Mouse (Mus musculus) MEL (cell line): ENCODE measurements around the gene Hba-a1.
"Not testable (repeated sequence)": the region's sequence is repeated elsewhere in the genome, so short reads cannot be mapped to it uniquely, and the experiment has no call there.

Experiments
- CHD2 ChIP-seq: IDR thresholded peaks from 2 replicates; pipeline ENCODE4 v1.6.1; 2011; ENCODE audit warnings: low read length, improper control_type of control experiment
- CTCF ChIP-seq, 3 experiments: IDR thresholded peaks in 2 of 3; conservative IDR thresholded peaks in 1 of 3; 2 replicates each; pipeline ENCODE4 v1.5.1; 2011 to 2012; ENCODE audit warnings: low read length in 3 of 3, low read depth in 2 of 3, mild to moderate bottlenecking in 2 of 3, improper control_type of control experiment in 1 of 3, inconsistent platforms in 1 of 3, mixed read lengths in 1 of 3, moderate library complexity in 1 of 3; ENCODE audit not compliant: control insufficient read depth in 1 of 3, insufficient read depth in 1 of 3, poor library complexity in 1 of 3, severe bottlenecking in 1 of 3
- EP300 ChIP-seq, 2 experiments: IDR thresholded peaks; 2 replicates each; pipeline ENCODE4 v1.6.1; 2011; ENCODE audit warnings: improper control_type of control experiment in 2 of 2, low read length in 2 of 2, low read depth in 1 of 2, mild to moderate bottlenecking in 1 of 2
- GATA1 ChIP-seq: IDR thresholded peaks from 2 replicates; pipeline ENCODE4 v1.6.1; 2011; ENCODE audit warnings: low read depth, low read length, improper control_type of control experiment
- JUND ChIP-seq: IDR thresholded peaks from 2 replicates; pipeline ENCODE4 v1.6.1; 2011; ENCODE audit warnings: low read depth, mild to moderate bottlenecking, improper control_type of control experiment, low read length
- KAT2A ChIP-seq: conservative IDR thresholded peaks from 2 replicates; pipeline ENCODE4 v1.6.1; 2012; ENCODE audit warnings: low read depth, low read length, improper control_type of control experiment, inconsistent platforms
- MAZ ChIP-seq: IDR thresholded peaks from 2 replicates; pipeline ENCODE4 v1.6.1; 2012; ENCODE audit warnings: low read depth, mild to moderate bottlenecking, inconsistent platforms, low read length, improper control_type of control experiment
- NRF1 ChIP-seq: IDR thresholded peaks from 2 replicates; pipeline ENCODE4 v1.6.1; 2014; ENCODE audit warnings: low read depth, mild to moderate bottlenecking, inconsistent platforms, low read length, improper control_type of control experiment, moderate library complexity; ENCODE audit not compliant: poor library complexity, insufficient read depth, severe bottlenecking
- POLR2A ChIP-seq, 2 experiments: IDR thresholded peaks; 2 replicates each; pipeline ENCODE4 v1.6.1; 2011 to 2012; ENCODE audit warnings: low read length in 2 of 2, mild to moderate bottlenecking in 2 of 2, control low read depth in 1 of 2, improper control_type of control experiment in 1 of 2, low read depth in 1 of 2, moderate library complexity in 1 of 2; ENCODE audit not compliant: control insufficient read depth in 1 of 2, insufficient read depth in 1 of 2, poor library complexity in 1 of 2
- TAL1 ChIP-seq: IDR thresholded peaks from 2 replicates; pipeline ENCODE4 v1.6.1; 2012; ENCODE audit warnings: mild to moderate bottlenecking, inconsistent platforms, low read length, moderate library complexity, mixed read lengths
- USF2 ChIP-seq, 2 experiments: IDR thresholded peaks; 2 replicates each; pipeline ENCODE4 v1.6.1; 2011 to 2012; ENCODE audit warnings: improper control_type of control experiment in 2 of 2, low read length in 2 of 2, borderline replicate concordance in 1 of 2, inconsistent platforms in 1 of 2, low read depth in 1 of 2, mild to moderate bottlenecking in 1 of 2; ENCODE audit not compliant: insufficient read depth in 1 of 2
- ZMIZ1 ChIP-seq: IDR thresholded peaks from 2 replicates; pipeline ENCODE4 v1.6.1; 2012; ENCODE audit warnings: low read depth, mild to moderate bottlenecking, inconsistent platforms, low read length, improper control_type of control experiment, moderate library complexity
- ZNF384 ChIP-seq: IDR thresholded peaks from 2 replicates; pipeline ENCODE4 v1.6.1; 2012; ENCODE audit warnings: low read depth, mild to moderate bottlenecking, inconsistent platforms, low read length, improper control_type of control experiment

DNA sequence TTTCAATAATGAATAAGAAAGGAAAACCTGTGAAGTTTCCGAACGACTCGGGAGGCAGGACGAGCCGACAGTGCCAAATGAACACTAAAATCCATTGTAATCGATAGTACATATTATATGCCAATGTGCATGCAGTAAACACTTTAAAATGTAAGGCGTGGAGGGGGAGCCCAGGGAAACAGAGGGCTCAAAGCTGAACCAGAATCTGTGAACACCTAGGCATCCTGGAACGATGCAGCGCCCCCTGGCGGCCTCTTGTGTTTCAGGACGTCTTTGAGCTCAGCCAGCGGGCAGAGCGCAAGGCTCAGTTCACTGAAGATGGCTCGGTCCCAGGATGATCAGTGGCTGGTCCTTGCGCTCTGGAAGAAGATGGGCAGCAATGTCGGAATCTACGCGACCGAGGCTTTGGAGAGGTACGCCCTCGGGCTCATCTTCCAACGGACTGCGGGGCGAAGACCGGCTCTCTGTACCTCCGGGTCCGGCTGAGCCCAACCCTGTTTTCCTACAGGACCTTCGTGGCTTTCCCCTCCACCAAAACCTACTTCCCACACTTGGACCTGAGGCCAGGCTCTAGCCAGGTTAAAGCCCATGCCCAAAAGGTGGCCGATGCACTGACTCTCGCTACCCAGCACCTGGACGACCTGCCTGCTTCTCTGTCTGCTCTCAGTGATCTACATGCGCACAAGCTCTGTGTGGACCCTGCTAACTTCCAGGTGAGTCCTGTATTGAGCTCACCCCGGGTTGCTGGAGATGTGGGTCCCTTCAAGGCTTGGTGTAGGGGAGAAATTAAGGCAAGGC lies 3.6 kb downstream of the Hba-a1 start, which contains the start of gene Hbq1b:
- not testable (repeated sequence) for TF ChIP-seq MAZ; JUND; ZMIZ1; NRF1; POLR2A (IDR thresholded peaks at IDR 0.05; ENCODE audit: control insufficient read depth in 1 of 2, insufficient read depth in 1 of 2, low read depth in 1 of 2, low read length in 2 of 2, poor library complexity in 1 of 2); CHD2; TAL1; USF2 (IDR thresholded peaks at IDR 0.05; ENCODE audit: borderline replicate concordance in 1 of 2, insufficient read depth in 1 of 2, low read depth in 1 of 2, low read length in 2 of 2); EP300 (IDR thresholded peaks at IDR 0.05; ENCODE audit: low read depth in 1 of 2, low read length in 2 of 2); KAT2A; GATA1
- TF ChIP-seq CTCF (IDR thresholded peaks at IDR 0.05 in 2 of 3, conservative IDR thresholded peaks at IDR 0.05 in 1 of 3; ENCODE audit: control insufficient read depth in 1 of 3, insufficient read depth in 1 of 3, low read depth in 2 of 3, low read length in 3 of 3, poor library complexity in 1 of 3, severe bottlenecking in 1 of 3) = peak; percentile 66 to 73 (median 66)
- TF ChIP-seq ZNF384 = peak; percentile 47; the same call in 1 of the 2 replicates
